Mouse (Mus musculus): ENCODE data around the gene Spata13.

The Spata13 gene

GRCm38 (mm10) chr14:60676625-60677314 is 43.0 kb downstream of the Spata13 start:
- DNase-seq (ENCODE audit: low spot score): no peak

DNA sequence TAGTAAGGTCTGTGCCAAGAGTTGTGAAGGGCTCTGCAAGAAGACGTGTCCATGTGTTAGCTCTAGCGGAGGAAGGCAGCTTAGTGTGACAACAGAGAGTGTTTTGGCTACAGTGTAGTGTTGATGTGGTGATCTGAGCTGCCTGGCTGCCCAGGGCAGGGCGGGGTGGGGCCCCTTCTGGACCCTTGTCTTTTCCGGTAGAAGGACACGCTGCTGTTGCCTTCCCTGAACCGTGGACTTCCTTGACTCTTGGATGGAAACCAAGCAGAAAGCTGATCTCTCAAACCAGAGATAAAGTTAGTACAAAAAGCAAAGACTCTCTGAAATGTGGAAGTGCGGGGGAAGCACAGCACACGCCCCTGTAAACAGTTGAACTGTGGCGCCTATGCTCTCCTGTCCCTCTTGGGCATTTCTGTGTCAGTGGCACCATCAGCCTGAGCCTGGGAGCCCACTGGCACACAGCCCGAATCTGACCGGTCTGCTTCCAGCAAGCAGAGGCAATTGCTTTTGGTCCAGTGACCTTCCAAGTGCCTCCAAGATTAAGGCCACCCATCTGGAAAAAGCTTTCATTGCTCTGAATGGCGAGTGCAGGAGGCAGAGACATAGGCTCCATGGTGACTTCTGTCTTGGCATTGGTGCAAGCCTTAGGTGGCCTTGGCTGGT is 48.7 kb downstream of the Spata13 start:
- DNase-seq (ENCODE audit: low spot score): no peak

DNA sequence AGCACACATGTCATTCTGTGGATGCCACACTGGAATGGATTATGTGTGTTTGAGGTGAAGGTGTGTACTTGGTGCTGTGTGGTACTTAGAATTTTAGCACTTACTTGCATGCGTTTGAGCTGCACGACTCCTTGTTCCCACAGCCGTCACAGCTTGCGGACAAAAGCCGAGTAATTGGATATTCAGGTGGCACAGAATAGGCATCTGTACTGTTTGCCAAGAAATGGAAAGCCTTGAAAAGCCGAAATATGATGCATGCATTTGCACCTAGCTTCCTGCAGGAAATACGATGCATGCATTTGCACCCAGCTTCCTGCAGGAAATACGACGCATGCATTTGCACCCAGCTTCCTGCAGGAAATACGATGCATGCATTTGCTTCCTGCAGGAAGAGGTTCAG is 50.2 kb downstream of the Spata13 start:
- DNase-seq (ENCODE audit: low spot score): no peak

DNA sequence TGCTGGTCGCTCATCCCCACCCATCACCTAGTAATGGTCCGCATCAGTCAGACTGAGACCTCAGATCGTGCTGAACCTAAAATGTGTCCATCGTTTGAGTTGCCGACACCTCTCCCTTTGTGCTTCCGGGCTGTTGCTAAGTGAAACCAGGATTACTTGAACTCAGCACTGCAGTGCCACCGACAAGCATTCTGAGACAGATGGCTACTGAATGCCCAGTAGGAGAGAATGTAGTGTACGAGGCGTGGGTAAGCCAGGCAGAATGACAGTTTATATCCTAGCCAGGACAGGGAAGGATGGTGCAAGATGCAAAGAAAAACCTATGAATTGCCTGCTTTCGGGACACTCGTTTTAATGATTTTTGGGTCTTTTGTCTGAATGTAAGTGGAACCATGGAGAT is 52.9 kb downstream of the Spata13 start:
- no peak for DNase-seq (ENCODE audit: low spot score)

- no peak for DNase-seq (ENCODE audit: low spot score)
Observed at GRCm38 (mm10) chr14:60687241-60687640, 53.4 kb downstream of the Spata13 start.

DNA sequence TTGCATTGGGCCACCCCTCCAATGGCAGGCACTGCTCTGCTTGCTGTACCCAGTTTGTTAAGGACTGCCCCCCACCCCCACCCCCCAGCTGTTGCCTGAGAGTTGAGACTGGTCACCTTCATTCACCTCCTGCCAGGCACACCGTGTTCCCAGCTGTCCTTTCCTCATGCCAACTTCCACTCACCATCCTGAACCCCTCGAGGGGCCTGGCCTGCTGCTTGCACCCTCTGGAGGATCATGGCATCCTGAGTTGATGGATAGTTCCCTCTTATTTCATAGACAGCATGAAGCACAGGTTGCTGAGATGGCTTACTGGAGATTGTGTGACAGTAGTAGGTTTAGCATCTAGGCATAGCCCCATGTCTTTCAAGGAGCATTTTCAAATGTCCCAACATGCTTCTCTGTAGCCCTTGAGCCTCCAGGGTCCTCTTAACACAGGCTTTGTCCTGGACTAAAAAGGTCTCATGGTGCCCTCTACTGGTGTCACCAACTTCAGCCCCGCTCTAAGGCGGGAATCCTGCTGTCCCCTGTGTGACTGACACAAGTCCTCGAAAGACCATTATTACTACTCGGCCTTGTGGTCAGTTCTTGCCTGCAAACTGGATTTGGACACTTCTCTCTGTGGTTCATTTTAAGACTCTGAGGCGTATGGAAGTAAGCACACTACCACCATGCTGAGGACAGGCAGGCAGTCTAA is 54.9 kb downstream of the Spata13 start:
- DNase-seq (ENCODE audit: low spot score): peak; percentile 29

DNA sequence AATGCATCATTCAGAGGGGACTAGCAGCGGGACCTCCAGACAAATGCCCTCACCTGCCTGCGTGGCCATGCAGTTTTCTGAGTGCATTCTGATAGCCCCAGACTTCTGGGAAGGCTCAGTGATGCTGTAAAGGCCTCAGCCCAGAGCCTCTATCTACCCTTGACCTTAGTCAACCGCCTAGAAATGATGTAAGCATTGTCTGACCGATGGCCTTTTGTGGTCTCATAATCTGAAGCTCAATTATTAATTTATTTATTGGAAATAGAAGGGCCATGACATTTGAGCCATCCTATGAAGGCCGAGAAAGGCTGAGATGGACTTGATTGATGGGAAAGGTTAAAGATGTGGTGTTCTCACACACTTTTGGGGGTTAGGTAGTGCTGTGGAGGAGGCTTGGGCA is 56.0 kb downstream of the Spata13 start:
- DNase-seq (ENCODE audit: low spot score): no peak

- no peak for DNase-seq (ENCODE audit: low spot score)
Observed at GRCm38 (mm10) chr14:60690631-60691030, 56.8 kb downstream of the Spata13 start.

DNA sequence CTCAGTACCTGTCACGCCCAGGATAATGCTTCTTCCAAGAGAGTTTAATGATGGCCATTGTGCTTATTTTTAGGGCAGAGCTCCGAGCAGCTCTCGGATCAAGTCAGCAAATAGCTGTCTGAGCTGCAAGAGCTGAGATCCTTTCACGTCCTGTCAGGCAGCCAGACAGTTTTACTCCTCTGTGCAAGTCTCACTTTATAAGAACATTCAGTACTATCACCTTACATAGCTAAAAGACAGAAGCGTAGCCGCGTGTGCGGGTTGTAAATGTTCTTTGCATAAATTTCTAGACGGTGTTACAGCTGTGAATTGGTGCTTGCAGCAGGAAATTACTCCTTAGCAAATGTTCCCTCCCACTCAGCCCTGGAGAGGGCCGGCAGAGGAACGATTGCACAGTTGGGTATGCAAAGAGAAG is 59.3 kb downstream of the Spata13 start:
- no peak for DNase-seq (ENCODE audit: low spot score)

GRCm38 (mm10) chr14:60693666-60694065 is 59.9 kb downstream of the Spata13 start:
- DNase-seq (ENCODE audit: low spot score): no peak

DNA sequence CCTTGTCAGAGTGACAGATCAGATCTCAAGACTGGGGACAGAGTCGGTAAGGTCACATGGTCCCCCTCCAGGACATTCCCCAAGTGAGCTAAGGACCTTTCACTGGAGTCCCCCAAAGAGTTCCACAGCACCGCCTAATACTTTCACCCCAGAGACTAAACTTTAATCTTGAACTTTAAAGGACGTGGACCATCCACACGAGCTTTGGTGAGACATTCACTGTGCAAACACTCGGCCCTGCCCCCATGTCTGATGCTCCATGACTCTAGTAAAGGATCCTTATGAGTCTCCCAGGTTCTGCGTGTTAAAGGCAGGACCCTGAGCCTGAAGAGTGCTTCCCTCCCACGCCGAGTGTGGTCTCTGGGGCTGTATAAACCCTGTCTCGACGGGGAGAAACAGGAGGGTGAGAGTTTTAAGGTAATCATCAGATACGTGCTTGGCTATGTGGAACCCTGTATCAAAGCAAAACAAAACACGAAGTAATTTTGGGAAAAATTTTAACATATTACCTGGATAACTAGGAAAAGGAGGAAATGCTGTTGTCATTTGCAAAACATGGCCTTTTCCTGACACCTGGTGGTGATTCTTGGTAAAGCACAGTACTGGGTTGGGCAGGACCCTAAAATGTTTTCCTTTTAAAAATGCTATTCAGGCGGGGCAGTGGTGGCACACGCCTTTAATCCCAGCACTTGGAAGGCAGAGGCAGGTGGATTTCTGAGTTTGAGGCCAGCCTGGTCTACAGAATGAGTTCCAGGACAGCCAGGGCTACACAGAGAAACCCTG is 60.6 kb downstream of the Spata13 start:
- peak; percentile 33 for DNase-seq (ENCODE audit: low spot score)

DNA sequence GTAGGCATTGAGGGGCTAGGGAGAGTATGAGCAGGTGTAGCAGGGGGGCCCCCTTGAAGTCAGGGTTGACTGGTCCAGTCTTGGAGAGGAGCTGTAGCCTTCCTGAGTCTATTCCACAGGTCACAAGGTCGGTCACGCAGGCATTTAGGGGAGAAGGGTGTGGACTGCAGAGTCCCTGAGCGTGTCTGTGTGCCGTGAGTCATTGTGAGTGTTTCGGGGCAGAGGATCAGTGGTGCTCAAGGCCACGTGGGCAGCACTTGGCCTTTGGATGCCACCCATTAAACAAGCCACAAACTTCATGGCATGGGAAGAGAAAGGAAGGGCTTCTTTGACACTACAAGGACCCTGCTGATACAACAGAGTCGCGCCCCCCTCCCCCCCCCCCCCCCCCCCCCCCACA is 63.5 kb downstream of the Spata13 start:
- no peak for DNase-seq (ENCODE audit: low spot score)

DNA sequence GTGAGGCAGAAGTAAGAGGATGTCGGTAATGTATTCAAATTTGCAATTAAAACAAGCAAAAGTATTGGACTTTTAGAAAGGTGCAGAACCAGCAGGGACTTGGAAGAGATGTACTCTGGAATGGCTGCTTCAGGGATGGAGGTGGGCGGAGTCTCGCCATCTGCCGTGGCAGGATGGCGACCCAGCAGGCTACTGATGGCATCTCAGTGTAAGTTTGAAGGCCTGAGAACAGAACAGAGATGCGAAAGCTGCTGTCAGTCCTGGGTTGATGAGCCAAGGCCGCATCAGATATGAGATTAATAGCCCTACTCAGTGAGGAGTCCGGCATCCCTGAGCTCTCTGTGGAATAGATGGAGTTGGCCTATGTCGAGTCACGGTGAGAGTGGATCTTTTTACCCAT is 65.2 kb downstream of the Spata13 start:
- DNase-seq (ENCODE audit: low spot score): no peak

- DNase-seq (ENCODE audit: low spot score): no peak
Observed at GRCm38 (mm10) chr14:60702377-60703140, 68.8 kb downstream of the Spata13 start.

DNA sequence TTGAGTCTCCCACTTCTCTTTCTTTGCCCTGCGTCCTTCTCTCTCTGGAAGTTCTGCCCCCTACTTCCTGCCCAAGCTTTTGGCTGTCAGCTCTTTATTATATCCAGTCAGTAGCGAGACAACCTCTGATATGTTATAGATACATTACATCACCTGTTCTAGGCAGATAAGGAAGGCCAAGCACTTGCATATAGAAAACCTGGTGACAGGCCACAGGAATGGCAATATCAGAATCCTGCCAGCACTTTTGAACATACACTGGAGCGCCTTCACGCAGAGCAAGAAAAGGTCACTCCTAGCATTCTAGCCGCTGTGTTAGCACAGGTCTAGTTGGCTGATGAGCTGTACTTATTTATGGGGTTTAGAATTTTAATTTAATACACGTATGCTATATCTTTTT is 70.7 kb downstream of the Spata13 start:
- no peak for DNase-seq (ENCODE audit: low spot score)

- peak; percentile 78 for DNase-seq (ENCODE audit: low spot score)
Observed at GRCm38 (mm10) chr14:60704961-60705360, 71.2 kb downstream of the Spata13 start.

DNA sequence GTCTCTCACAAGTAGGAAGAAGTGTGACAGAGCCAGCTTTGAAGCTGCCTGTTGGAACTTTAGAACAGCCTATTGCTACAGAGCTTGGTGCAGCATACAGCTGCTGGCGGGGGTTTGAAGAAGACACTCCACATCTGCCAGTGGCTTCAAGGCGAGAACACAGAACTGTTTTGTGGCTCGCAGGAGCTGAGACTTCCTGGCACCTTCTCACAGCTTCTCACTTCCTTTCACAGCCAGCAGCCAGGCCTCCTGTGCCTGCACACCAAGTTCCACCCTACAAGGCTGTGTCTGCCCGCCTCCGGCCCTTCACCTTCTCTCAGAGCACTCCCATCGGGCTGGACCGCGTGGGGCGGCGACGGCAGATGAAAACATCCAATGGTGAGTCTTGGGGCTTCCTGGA is 75.4 kb downstream of the Spata13 start:
- DNase-seq (ENCODE audit: low spot score): peak; percentile 82

- no peak for DNase-seq (ENCODE audit: low spot score)
Observed at GRCm38 (mm10) chr14:60709749-60710148, 75.9 kb downstream of the Spata13 start.

- peak; percentile 58 for DNase-seq (ENCODE audit: low spot score)
Observed at GRCm38 (mm10) chr14:60711161-60711560, 77.4 kb downstream of the Spata13 start.

- DNase-seq (ENCODE audit: low spot score): peak; percentile 52
Observed at GRCm38 (mm10) chr14:60711590-60712288, 77.9 kb downstream of the Spata13 start.

- DNase-seq (ENCODE audit: low spot score): peak; percentile 63
Observed at GRCm38 (mm10) chr14:60712289-60712830, 78.6 kb downstream of the Spata13 start.
